Mouse (Mus musculus) gastrocnemius, adult 8-10 months (tissue): ENCODE data around the gene D17H6S53E. TPM values are rescaled to one million over a fixed set of nuclear protein-coding genes. Genes with fewer than 3 reads are reported as not detected.
A peak's percentile ranks its signal among the peaks of the same experiment; 100 is the strongest.

Experiments
- DNase-seq, 2 experiments: peaks; one replicate each; pipeline ENCODE4 v3.0.0; 2022; ENCODE audit warnings: low spot score in 2 of 2
- total RNA-seq, 4 experiments: library from RNA; stranded (reverse); gene quantifications; 2 replicates each; pipeline ENCODE4 v1.2.4; 2022

The D17H6S53E gene
- 10 to 100 TPM; 13.6 to 22.6 (median 17.0) TPM for total RNA-seq

DNA sequence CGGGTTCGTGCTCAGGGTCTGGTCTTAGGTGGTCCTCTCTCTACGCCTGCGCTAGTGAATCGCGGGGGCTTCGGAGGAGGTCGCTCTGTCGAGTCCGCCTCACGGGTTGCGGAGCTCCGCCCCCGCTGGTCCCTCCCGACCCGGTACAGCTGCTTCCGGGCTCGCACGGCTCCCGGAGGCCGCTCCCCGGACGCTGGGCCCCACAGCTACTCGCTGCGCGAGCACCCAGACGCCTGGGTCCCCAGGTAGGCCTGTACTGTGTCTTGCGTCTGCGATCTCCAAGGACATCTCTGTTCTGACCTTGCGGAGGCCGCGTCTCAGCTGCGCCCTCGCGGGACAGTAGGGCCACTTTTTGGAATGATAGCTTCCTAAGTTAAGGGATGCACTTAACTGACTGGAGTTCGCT, at the start of gene D17H6S53E:
D17H6S53E (plus strand) TSS at position 168 of the 406 bp plus-strand sequence.
- peak; percentile 54 to 67 for DNase-seq

GRCm38 (mm10) chr17:35076507-35077176, 49.5 kb upstream of the D17H6S53E start, which contains the start of gene Ly6g6e:
TSS of gene Ly6g6e (plus strand) at chr17:35076902.
- no peak for DNase-seq

DNA sequence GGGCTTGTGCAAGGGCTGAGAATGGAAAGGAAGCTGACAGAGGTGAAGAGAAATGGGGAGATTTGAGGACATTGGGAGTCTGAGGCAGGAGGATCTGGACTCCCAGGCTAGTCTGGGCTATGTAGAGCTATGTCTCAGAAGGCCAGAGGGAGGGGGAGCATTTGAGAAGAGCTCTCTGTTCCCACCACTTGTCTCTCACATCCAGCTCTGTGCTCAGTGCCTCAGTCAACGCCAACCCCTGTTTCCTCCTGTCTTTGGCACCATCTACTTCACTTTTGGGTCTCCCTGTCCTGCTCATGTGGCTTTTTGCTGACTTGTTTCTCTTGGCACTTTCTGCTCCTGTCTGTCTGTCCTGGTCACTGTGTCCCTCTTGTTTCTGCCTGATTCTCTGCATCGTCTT, 48.9 kb upstream of the D17H6S53E start:
- no peak for DNase-seq

DNA sequence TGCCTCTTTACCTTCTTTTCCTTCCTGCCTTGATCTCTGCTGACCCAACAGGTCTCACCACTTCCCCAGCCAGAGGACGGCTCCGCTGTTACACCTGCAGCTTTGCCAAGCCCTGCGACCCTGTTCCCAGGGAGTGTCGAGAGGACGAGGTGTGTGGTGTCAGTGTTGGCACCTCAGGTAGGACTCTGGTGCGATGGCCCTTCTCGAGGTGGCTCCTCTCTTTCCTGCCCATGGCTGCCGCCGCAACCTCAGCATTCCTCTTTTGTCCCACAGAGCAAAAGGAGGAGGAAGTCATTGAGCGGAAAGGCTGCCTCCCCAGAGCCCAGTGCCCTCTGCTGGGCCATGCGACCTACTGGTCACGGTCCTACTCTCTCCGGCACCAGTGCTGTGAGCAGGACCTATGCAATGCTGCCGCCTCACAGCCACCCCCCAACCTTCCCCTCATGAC, 48.4 kb upstream of the D17H6S53E start, which contains the start of gene Ly6g6d:
Ly6g6d (minus strand) TSS at position 280 of the 448 bp plus-strand sequence.
- no peak for DNase-seq

DNA sequence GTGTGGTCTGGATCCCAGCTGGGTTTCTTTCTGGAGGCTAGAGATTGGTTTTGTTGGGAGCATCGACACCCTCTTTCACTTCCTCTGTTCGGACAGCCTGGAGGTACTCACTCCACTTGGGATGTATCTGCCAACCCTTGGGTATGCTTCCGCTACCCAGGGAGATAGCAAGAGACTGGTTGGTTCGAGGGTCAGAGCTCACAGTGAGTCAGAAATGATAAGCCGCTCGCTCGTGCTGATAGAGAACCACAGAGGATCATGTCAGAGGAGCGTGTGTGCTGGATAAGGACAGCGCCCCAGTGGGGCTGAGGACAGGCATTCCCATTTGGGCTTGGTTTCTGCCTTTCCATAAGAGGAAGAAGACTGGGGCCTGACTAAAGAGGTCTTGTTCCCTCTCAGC, 46.4 kb upstream of the D17H6S53E start:
- DNase-seq: no peak

- DNase-seq: no peak
These were observed 45.9 kb upstream of the D17H6S53E start for GRCm38 (mm10) chr17:35080248-35080647.

DNA sequence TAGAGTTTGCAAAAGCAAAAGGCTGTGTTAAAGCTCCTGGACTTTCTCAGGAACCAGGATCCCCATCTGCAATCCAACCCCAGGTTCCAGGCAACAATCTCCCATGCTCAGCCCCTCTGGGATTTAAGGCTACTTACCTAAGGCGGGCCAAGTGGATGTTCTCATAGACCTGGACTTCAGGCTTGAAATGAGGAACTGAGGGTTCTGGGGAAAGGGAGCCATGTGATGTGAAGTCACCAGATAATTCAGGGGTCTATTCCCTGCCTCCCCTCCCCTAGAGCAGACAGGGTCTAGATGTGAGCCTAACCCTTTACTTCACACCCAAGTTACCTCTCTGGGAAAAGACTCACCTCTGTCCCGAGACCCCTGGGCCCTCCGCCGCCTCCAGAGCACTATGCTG, 45.5 kb upstream of the D17H6S53E start:
- no peak for DNase-seq

GRCm38 (mm10) chr17:35082841-35083576, 43.2 kb upstream of the D17H6S53E start:
- no peak for DNase-seq

- no peak for DNase-seq
These were observed 42.2 kb upstream of the D17H6S53E start for GRCm38 (mm10) chr17:35083929-35084497.

- DNase-seq: no peak
These were observed 40.8 kb upstream of the D17H6S53E start, which contains the start of gene Ly6g6f for GRCm38 (mm10) chr17:35085208-35085865. TSS of gene Ly6g6f (minus strand) at chr17:35085610.

- DNase-seq: no peak
These were observed 38.0 kb upstream of the D17H6S53E start for GRCm38 (mm10) chr17:35088151-35088550.

- DNase-seq: peak; percentile 93 to 94
These were observed 37.1 kb upstream of the D17H6S53E start, which contains the start of gene Abhd16a for GRCm38 (mm10) chr17:35088825-35089644. TSS of gene Abhd16a (plus strand) at chr17:35089263.

DNA sequence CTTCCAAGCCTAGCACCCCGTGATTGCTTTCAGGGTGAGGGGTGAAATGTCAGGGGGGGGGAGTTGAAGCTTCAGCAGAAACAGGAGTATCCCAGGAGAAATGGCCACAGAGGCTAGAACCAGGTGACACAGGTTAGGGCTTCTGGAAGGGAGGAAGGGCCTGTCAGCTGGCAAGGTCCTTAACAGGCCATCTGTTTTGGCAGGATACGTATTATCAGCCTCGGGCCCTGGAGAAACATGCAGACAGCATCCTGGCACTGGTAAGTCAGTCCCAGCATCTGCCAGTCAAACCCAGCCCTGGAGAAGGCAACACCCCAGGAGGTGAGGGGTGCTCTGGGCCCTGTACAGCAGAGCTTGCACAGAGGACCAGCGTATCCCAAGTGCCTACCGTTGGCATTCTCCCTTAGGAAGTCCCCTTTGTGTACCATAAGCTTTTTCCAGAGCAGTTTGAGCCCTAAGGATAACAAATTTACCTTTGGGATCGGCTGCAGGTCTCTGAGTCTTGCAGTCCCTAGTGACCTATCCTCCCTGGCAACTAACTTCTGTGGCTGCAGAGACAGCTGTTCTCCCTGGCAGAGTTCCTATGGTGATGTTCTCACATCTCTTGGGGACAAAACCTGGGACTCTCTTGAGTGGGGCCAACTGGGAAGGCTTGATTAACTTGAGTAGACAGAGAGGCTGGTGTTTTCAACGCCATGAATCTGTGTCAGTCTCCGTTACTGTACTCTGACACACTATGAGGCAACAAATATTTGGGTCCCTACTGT, 35.8 kb upstream of the D17H6S53E start:
- DNase-seq: peak; percentile 22 to 37

DNA sequence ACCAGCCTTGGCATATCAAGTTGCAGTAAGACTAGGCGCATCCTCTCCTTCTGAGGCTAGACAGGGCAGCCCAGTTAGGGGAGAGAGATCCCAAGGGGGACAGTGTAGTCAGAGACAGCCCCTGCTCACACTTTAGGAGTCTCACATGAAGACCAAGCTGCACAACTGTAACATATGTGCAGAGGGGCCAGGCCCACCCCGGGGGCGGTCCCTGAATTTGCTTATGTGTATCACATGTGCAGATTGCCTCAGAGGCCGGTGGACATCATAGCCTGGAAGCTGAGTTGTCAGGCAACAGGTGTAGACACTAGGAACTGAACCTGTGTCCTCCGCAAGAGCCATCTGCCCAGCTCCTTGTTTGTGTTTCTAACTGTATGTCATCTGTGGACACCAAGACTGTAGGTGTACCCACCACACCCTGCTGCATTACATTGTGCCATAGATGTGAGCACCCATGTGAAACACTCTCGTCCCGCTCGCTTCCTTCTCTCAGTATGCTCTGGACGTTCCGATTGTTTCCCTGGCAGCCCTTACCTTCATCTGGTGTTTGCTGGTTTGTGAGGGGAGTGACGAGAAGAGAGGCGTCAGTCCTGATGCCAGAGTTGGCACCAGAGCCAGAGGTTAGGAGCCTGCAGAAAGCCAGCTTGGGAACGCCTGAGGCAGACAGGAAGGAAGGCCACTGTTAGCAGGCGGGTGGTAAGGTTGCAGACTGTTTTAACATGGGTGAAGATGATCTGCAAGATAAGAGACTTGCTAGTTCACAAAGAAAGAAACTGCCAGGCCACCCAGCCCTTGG, 33.6 kb upstream of the D17H6S53E start:
- DNase-seq: no peak

DNA sequence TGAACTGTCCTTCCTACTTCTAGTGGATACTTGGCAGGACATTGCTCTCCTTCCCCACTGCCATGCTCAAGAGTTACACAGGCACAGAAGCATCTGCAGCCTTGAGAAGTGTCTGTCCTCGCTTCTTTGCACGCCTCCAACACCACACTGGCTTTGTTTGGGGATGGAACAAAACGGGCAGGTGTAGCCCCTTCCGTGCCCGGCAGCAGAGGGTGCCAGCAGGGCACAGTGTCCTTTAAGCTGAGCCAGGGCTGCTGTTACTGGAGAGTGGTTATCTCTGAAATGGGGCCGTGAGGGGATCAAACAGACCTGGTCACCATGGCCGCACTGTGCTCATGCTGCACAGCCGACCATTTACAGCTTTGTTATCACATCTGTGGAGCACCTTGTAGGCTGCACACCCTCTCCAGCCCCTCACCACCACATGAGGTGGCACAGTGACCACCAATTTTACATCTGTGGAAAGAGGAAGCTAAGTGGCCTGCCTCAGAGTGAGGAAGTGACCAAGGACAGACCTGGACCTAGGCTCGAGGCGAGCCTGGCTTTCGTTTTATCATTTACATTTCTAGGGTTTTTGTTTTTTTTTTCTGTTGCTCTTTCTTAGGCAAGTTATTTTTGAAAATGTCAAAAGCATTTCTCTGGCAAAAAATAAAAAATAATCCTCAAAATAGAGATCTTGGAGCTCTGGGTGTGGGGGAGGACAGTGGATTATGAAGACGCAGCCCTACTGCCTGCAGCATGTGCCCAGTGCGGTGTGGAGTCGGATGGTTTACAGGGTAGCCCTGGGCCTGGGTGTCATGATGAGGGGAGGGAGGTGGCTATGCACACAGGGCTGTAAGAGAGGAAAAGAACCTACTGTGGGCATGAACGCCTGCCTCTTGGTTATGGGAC, 31.5 kb upstream of the D17H6S53E start:
- DNase-seq: no peak

DNA sequence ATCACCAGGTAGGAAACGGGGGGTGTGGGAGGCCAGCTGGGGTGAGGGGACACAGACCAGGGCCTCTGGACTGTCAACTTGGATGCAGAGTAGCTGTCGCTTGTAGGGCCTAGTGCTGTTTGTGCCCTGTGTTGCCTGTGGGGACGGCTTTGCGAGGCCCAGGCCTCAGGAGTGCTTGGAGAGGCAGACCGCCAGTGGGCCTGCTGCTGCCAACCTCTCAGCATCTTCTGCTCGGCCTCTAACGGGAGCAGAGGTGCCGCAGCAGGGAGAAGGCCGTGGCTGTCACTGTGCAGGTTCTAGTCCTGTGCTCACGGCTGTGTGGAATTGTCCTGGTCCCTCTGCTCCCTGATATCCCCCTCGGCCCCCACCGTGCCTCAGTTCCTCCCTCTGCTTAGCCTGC, 29.6 kb upstream of the D17H6S53E start:
- no peak for DNase-seq

- no peak for DNase-seq
These were observed 29.0 kb upstream of the D17H6S53E start for GRCm38 (mm10) chr17:35097164-35097655.
